Mouse (Mus musculus) central nervous system, embryonic 14 days (tissue): ENCODE data around the gene Pard6b. TPM values are rescaled to one million over a fixed set of nuclear protein-coding genes. Genes with fewer than 3 reads are reported as not detected.

Experiments
- polyA plus RNA-seq: library from polyadenylated mRNA; depleted of rRNA; stranded (reverse); fragments of >200 nt; gene quantifications from 2 replicates; pipeline ENCODE4 v1.2.3, GENCODE M21; 2012; rRNA removed

Pard6b gene
- 8.0 and 8.3 TPM in 2 replicates for polyA plus RNA-seq

DNA sequence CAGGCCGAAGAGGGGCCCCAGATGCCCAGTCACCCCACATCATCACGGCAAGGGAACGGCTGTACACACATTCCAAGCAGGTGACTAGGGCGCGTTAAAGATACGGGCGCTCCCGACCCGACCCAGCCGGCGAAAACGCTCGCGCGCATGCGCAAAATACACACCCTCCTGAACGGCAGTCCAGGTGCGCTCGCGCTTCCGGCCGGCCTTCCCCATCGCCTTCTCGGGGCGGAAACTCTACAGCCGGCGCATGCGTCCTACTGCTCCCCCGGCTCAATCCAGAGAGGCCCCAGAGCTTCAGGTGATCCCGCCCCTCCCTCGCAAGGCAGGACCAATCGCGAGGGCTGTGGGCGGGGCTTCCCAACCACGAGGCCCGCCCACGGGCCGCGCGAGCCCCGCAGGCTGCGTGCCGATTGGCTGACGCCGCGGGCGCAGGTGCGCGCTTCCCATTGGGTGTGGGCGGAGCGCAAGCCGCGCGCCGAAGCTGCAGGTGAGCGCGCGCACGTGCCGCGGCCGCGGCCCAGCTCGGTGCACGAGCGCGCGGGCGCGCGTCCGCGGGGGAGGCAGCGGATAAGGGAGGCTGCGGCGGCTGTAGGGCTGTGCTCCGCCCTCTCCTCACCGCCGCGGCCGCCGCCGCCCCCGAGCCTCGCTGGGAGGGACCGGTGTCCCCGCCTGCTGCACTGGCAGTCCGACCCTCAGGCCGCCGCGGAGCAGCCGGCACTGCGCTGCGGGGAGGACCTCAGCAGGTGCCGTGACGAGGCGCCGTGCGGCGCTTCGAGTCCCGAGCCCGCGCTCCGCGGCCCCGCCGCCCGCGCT, at the start of gene Pard6b:
TSS of gene Pard6b (plus strand) at position 574 of the 816 bp plus-strand sequence.

Other genes starting within 250 kb of the Pard6b start
- 48.5 and 54.4 TPM in 2 replicates for gene Ptpn1, start 148.9 kb upstream of the Pard6b start, polyA plus RNA-seq
- 1.4 and 4.1 TPM in 2 replicates for gene Ripor3, start 70.4 kb upstream of the Pard6b start, polyA plus RNA-seq
- gene Adnp, start 126.1 kb downstream of the Pard6b start, polyA plus RNA-seq = 82.2 and 83.7 TPM in 2 replicates
- 30.1 and 34.8 TPM in 2 replicates for gene Gm20716, start 149.4 kb downstream of the Pard6b start, polyA plus RNA-seq
- gene Dpm1, start 149.6 kb downstream of the Pard6b start, polyA plus RNA-seq = 17.0 and 18.6 TPM in 2 replicates
- gene Mocs3, start 149.6 kb downstream of the Pard6b start, polyA plus RNA-seq = 13.0 and 14.3 TPM in 2 replicates
- gene Kcng1, start 200.7 kb downstream of the Pard6b start, polyA plus RNA-seq = 2.6 and 4.7 TPM in 2 replicates